Mouse (Mus musculus) ovary, postnatal 36 days (tissue): ENCODE results near the gene Npas3.

Experiments used
- DNase-seq: peaks from one replicate; pipeline ENCODE4 v3.0.0; 2022; ENCODE audit warnings: low spot score, mixed read lengths

Gene Npas3

DNA sequence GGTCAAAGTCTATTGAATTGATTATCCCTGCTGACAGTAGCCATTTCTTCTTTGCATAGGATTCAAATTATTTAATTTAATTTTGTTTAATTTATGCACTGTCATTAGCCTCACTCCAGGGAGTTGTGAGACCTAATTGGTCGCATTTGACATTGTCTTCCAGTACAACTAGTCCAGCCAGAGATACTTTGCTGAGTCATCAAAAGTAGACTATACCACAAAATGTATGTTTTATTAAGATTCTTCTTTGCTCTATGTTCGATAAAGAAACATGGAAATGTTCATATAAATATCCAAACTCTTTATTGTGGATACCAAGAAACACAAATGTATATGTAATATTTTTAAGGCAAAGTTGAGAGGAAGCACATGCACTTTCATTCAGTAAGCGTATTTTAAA is 446.8 kb downstream of the Npas3 start:
- no peak for DNase-seq

DNA sequence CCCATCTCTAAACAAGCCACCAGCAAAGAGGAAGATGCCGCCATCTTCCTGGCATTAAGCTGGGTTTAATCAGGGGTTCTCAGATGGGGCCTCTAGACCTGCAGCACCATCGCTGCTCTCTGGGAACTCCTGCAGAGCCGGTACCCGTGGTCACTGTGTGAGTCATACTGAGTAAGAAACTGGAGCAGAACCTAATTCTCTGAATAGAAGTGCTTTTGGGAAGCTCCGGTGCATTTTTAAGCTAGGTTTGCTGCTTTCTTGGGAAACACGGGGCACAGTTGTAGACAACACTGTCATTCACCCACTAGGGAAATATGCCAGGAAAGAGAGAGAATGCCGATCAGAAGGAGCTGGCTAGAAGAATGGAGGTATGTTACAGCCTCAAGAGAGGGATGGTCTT is 449.2 kb downstream of the Npas3 start:
- no peak for DNase-seq

DNA sequence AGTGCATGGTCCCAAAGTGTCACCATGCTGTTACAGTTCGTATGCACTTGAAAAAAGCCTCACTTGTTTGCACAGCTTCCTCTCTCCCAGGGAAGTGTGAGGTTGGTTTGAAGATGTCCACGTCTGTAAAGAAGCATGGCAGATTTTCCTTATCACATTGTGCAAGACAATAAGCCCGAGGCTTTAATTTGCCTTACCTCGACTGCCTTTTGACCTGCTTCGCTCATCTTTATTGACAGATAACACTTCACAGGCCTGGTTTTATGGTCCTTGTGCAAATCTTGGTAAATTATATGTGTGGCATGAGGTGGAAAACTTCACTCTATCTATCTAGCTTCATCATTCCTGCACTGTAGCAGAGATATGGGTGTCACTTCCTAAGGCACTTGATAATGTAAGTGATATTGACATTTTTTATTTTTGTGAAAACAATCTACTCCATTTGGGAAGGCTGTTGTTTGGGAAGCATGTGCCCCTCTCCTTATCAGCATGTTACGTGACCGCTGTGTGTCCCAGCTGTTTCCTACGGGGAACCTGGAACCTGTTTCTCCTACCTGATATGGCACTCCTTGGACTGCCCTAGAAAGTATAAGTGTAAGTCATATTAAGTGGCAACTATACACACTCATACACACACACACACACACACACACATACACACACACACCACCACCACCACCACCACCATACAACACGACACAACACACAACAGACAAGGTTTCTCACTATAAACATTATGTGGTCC is 450.2 kb downstream of the Npas3 start:
- DNase-seq, result no peak

DNA sequence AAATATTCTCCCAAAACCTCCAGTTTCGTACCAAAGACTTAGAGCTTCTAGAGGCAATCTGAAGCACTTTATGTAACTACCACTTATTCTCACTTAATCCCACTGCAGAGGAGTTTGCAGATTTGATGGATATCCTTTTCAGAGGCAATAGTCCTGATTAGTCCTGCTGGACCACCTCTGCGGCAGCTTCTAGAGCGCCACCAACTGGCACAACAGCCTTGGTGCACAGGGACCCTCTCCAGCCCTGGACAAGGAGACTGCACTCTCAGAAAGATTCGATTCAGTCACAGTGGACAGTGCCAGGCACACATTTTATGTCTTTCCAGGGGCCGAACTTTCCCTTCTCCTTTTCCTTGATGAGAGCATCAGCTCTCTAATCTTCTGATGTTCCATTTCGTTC is 471.4 kb downstream of the Npas3 start:
- DNase-seq, result no peak

DNA sequence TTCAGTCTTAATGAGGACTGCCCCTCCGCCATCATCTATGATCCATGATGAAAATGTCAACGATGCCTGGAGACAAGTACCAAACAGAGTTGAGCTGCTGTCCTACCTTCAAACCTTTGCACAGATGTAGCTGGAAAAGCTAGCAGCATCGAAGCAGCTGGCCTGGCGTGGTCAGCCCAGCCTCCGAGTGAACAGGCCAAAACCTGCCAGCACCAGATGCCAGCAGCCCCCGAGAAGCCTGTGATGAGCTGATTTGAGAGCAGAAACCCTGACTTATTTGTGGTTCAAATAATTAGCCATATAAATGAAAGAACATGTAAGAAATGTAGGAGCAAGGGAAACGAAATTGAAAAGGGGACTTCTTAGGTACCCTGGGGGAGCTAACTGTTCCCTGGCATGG is 473.7 kb downstream of the Npas3 start:
- no peak for DNase-seq

DNA sequence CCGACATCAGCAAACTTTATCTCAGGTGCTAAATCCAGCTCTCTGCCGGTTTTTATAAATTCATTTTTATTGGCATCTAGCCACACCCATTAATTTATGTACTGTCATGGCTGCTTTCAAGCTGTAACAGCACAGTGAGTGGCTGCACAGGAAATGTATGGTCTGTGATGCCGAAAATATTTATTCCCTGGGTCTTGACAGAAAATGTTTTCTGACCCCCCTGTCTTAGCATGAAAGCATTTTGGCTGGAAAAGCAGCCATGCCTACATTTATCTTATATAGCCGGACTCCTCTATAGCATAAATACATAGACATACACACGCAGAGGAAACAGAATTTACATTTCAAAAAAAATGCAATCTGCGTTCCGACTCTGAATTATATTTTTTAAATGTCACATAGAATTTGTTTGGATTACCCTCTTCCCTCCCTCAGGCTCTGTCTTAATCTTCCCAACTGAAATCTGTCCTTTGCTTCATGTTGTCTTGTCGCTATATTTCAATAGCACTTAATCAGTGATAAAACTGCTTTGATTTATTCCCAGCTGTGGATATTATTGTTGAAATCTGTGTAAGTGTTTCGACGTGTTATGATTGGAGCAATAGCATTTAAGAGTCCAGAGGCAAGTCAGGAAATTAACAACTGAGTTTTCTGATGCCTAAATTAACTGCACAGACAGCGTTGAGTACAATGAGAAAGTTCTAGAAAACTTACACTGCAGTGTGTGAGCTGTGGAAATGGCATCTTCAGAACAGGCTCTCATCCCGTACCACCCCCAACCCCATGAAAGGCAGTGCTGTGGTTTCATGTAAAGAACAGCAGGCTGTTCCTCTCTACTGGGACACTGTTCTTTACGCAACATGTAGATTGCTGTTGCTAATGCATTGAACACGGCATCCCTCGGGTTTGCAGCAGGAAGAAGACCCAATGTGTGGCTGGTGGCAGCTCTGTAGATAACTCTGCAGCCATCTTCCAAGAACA is 474.5 kb downstream of the Npas3 start:
- DNase-seq, result no peak

DNA sequence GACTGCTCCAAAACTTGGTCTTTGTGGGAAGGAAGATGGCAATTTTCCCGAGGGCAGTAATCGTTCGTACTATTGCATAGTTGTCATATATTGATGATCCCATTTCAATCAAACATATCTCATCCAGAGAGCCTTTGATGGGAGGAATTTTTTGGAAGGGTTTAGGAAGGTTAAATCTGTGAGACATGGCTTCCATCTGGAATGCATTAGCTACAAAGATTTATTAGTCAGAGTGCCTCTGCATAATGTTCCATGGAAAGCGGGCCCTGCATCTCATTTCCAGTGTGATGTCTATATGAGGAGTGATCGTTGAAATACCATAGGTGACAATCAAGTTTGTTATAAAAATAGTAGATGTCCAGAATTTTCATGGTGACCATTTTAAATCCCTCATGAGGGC is 480.8 kb downstream of the Npas3 start:
- no peak for DNase-seq

DNA sequence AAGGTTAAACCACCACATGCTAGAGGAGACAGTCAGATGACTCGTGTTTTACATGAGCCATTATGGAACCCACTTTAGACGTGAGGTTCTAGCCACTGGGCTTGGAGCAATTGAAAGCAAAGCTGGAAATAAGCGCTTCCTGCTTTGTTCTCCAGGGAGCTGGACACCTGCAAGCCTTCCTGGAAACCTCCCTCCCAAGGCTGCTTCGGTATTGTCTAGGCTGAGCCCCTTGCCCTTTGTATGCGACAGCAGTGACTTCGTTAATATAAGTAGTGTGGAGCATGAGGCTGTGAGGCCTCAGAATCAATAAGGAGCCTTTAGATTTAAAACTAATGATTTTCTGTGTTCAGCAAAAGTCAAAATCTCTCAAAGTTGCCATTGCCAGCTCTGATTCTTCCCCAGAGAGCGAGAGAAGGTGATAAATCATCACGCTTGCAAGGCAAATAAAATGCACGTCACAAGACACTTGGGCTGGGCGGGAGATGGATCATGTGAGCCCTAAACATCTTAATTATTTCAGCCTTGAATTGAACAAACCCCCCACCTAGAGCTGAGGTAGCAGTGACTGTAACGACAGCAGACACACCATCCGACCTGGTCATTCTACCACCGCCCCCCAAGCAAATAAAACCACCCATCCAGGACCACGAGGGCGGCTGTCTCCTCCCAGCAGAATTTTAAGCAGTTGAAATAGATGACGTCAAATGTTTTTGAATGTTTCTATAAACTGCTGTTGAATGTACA is 490.2 kb downstream of the Npas3 start:
- no peak for DNase-seq

DNA sequence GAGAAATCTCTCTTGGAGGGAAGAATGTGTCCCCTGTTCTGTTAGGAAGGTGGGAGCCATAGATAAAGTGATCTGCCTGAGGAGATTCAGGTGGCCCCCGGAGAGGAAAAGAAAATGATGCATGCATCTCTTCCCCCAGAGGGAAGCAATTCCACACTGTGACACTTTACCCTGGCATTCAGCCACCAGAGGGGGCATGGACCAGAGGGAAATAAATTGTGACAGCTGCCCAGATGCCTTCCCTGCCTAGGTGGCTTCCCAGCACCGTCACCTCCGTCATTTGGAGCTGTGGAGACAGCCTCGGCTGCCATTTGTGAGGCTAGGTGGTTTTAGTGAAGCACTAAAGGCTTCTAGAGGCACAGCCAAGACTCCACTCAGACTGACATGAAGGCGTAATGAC is 498.2 kb downstream of the Npas3 start:
- DNase-seq, result no peak

DNA sequence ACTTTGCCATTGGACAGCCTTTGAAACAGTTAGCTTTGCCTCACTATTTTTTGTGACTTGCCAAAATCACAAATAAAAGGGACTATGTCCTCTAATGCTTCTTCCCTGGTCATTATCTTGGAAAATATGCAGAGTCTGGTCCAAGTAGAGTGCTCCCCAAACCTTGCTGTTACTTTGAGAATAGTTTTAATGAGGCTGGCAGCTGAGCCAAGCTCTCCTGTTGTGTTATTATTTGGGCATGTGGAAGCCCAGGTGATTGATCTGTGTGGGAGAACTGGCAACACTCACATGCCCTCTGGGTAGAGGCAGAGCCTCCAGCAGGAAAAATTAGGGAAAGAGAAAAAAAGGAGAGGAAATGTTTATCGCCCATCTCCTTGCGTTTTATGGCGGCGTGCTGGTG is 500.9 kb downstream of the Npas3 start:
- no peak for DNase-seq

DNA sequence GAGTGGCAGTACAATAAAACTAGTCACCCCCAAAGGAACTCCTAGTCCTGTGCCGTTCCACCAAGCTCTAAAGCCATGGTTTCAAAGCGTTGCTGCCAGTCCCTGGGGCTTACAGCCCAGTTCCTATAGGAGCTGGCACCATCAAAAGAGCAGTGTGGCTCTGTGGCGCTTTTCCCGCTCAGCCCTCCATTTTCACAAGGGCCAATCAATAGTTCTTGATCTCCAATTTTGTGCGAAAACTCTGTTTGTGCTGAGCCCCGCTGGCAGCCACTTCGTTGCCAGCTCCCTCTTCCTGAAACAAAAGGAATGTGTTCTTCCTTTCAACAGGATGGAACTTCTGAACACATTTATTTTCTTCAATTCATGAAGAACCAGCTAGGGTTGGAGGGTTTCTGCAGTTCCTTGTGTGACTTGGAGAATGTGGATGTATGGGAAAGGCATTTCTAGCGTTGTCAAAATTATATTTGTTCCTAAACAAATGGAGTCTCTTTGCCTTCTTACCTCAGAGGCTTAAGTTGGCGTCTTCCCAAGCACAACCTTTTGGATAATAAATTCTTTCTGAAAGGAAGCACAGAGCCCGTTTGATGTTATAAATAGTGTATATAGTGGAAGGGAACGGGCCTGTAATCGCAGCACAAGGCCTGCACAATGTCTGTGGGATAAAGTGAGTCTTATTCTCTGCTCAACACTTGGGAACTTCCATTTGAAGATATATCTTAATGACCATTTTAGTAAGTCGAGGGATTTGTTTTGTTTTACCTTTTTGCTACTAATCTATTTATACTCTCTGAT is 504.0 kb downstream of the Npas3 start:
- no peak for DNase-seq

DNA sequence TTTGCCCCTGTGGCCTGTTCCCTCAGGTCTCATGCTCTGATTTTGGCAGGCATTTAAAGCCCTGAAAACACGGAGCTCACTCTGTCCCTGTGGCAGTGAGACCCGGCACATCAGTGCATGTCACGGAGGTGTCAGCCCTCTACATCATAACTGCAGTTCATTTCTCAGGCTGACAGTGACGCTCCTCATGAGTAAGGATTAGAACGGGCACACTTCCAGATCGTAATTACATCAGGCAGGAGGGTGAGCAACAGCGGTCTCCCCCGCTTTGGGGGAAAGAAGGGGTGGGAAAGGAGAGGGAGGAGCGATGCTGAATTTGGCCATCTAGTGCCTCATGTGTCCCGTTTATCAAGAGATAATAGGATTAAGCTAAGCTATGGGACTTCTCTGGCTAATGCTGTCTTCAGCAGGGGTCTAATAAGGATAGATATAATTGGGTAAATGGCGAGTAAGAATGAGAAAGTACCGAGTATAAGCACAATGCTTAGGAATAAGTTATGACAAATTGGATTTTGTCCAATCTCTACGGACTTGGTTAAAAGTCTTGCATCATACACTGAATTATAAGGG is 505.0 kb downstream of the Npas3 start:
- DNase-seq, result no peak

DNA sequence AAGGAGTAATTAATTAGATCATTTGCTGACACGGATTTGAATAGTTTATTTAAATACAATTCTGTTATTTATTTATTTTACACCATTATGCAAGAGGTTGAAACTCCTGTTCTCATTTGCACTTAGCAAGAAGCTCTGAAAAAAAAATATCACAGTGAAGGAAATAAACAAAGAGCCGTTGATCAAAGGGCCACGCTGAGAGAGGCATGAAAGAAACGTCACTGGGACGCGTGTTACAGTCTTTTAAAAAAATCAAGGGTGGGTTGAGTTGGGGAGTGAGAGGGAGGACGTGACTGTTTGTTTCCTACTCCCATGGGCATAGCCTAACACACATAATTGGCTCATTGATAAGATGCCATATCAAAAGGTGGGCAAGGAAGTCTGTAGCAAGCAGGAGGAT is 505.8 kb downstream of the Npas3 start:
- no peak for DNase-seq

DNA sequence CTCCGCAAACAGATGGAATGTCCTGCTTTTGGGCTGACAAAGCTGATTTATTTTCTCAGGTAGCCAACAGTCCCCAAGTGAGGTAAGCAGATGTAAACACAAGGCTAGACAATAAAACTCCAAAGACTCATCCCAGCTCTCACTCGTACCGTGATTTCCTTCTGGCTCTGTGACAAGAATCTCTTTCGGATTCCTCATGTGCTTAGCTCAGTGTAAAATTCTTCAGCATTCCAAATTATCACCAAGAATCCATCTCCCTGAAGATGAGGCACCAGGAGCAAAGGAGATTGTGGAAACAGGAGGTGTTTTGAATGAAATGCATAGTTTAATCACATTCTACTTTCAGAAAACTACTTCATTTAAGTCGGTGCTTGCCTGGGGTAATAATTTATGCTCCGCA is 509.2 kb downstream of the Npas3 start:
- DNase-seq, result no peak

DNA sequence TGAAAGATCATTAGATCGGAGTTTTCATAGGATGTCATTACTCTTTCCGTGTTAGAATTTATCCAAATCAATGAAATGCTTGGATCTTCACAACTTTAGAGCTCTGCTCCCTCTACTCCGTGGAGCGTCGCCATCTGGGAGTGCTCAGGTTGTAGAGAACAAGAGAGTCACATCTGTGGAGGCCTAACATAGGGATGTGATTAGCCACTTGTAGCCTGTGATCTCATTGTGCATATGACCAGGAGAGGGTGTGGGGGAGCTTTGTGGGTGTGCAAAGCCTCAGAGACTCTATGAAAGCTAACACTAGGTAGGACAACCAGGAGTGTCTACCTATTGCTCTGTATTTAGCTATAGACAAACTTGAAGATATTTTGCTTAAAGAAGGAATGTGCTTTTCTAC is 509.9 kb downstream of the Npas3 start:
- DNase-seq, result no peak

DNA sequence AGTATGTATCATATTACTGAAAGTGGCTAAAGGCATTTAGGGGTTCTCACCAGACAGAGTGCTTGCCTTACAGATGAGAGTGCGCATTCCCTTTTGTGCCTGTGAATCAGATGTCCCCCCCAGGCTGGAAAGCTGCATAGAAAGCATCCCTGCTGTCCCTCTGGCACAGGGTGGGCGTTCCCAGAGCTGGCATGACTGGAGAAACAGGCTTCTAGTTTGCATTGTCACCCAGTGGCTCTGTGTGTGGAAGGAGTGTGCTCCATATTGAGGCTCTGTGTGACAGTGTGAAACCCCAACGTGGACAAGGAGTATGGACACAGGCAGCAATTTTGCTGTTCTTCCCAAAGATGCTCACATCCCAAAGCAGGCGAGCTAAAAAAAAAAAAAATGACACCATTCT is 515.7 kb downstream of the Npas3 start:
- no peak for DNase-seq

DNA sequence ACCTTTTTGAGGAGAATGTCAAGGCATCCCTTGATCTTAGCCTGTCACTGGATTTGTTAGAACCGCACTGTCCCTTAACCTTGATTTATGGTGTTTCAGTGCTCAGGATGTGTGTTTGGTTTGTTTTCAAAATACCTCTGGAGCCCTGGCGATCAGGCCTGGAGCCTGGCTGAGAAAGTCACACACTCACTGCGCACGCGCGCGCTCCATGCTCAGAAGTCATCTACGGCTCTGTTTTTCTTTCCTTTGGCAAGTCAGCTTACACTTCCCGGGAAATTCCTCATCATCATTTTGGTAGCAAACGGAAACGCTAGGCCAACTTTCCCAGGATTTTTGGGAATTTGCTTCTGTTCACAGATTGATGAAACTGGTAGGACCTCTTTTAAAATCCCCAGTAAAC is 519.9 kb downstream of the Npas3 start:
- peak; percentile 24 for DNase-seq

DNA sequence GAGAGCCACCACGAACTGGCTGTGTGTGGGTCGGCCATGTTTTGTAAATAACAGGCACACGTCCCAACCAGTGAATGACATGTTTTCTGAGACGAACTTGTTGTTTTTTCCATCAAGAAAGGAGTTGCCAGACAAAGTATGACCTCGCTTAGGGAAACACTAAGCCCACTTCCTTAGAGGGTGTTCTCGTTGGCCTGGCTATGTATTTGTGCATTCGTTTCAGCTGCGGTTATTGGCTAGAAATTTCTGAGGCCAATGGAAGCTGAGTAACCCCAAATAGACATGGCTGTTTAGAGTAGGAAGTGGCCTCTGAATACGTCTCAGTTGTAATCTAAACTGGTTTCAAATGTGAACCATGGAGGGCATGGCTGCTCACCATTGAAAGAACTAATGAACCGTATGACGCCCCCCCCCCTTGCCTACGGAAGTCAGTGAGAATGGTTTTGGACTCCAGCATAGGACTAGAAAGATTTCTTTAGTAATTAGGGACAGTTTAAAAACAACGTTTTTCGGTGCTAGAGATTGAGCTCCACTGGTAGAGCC is 523.0 kb downstream of the Npas3 start:
- no peak for DNase-seq

DNA sequence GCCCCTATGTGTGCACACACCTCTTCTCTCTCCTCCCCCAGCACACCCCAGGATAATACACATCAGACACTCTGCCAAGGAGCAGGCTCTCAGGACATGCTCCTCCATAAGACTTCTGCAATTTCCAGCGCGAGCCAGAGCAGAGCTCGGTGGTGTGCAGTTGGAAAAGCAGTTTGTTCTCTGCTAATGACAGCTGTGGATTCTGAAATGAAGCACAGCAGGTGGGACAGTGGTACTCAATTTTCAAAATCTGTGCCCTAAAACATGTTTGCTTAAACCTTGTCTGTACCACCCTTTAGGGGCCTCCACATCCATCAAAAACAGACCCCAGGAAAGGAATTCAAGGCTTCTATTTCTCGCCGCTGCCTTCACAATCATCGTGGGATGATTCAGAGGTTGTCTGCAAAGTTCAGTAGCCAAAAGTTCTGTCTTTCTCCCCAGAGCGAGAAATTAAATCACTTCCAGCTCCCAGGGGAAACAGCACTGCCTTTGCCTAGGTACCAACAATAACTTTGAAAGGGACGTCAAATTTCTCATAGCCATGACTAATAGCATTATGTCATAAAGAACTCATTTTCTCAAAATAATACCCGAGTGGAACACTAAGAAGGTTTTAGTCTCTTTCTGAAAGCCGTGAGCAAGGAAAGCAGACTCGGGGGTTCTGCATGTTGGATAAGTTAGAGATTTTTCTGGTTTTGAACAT is 533.5 kb downstream of the Npas3 start:
- DNase-seq, result no peak

DNA sequence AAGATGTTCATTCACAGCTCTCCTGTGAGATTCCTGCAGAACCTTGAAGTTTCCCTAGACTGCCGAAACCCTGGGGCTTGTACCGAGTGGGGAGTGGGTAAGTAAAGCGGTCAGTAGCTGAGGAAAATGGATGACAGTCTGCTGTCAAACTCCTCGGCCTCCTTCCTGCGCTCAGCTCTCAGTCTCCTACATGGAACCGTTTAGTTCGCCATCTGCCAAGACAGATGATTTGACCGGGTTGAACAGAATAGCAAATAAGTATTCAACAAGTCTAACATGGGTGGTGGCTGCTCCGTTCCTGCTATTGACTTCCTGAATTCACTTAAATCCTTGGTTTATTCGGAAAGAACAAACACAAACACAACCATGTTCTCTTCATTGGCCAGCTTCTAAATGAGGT is 541.0 kb downstream of the Npas3 start:
- DNase-seq, result no peak
